Mouse (Mus musculus): ENCODE data around the gene Ranbp3.
"Not testable (repeated sequence)": the region's sequence is repeated elsewhere in the genome, so short reads cannot be mapped to it uniquely, and the experiment has no call there.

Gene Ranbp3

DNA sequence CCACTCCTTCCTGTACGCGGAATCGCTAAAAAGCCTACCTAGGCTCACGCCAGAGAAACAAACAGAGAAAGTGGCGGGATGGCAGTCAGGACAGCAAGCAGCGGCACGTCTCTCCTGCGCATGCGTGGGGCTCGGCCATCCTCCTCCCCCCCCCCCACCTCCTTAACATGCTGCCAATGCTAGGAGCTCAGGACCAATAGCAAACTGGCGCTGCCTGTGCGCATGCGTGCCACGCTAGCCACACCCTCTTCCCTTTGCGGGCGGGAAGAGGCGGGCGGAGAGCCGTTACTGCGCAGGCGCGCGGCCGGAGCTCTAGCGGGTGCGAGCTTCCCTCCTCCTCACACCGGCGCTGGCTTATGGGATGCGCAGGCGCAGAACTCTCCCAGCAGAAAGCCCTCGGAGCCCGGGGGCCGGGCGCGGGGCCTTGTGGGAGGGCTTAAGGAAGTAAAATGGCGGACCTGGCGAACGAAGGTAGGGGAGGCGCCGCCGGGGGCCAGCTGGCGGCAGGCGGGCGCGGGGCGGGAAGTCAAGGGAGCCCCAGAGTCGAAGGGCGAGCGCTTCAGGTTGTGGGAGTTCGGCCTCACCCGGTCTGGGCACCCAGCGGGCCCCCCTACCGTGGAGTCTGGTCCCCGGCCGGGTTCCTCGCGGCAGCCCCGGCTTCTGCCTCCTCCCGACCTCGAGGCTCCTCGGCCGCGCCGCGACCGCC is at the start of gene Ranbp3:
Ranbp3 (plus strand) TSS at position 354 of the 706 bp plus-strand sequence.
- in situ Hi-C loops (cut with MboI), result no loop called here

DNA sequence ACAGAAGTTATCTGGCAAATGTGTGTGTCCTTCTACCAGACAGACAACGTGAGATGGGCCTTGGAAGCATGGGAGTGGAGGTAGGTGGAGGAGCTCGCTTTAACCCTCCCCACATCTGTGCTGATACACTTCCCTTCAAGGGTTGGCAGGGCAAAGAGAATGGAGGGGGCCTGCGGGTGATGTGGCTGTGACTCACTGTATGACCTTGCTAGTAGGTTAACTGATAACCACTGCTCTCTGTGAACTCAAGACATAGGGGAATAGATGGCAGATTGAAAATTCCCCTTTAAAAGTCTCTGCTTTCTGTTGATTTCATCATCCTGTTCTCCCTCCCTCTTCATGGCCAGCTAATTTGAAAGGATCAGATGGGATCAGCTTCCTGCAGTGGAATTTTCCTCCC is 47.6 kb upstream of the Ranbp3 start:
- in situ Hi-C loops (cut with MboI), result no loop called here

GRCm38 (mm10) chr17:56626260-56626659 is 46.8 kb upstream of the Ranbp3 start:
- in situ Hi-C loops (cut with MboI), result no loop called here

DNA sequence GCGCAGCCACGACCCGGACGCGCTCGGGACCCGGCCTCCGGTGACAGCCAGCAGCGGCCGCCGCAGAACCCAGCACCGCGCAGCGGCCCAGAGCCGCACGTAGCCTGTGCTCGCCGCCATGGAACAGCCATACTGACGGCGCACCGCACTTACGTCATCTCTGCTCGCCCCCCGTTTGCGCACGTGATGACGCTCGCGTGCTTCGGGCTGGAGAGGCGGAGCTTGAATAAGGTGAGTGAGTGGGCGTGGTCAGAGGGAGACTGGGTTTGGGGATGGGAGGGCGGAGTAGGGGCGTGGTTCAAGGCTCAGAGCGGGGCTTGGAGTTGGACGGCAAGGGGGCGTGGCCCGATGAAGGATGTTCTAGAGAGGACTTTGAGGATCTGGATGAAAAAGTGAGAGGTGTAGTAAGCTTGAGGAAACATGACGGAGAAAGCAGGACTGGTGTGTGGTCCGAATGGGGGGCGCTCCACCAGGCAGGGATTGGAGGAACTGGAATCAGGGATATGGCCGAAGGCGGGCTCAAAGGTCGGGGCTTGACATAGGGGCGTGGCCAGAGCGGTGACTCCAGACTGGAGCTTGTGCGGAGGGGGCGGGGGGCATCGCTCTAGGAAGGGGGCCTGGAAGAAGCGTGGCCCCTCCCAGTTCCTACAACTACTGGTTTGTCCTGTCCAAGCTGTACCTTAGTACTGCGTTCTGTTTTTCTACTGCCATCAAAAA is 46.2 kb upstream of the Ranbp3 start, which contains the start of gene Lonp1:
Lonp1 (minus strand) TSS at position 134 of the 717 bp plus-strand sequence.
- in situ Hi-C loops (cut with MboI), result no loop called here

GRCm38 (mm10) chr17:56627530-56628277 is 45.4 kb upstream of the Ranbp3 start, which contains the start of gene Catsperd:
Gene Catsperd, plus strand, starts transcription at chr17:56628143.
- in situ Hi-C loops (cut with MboI), result no loop called here

DNA sequence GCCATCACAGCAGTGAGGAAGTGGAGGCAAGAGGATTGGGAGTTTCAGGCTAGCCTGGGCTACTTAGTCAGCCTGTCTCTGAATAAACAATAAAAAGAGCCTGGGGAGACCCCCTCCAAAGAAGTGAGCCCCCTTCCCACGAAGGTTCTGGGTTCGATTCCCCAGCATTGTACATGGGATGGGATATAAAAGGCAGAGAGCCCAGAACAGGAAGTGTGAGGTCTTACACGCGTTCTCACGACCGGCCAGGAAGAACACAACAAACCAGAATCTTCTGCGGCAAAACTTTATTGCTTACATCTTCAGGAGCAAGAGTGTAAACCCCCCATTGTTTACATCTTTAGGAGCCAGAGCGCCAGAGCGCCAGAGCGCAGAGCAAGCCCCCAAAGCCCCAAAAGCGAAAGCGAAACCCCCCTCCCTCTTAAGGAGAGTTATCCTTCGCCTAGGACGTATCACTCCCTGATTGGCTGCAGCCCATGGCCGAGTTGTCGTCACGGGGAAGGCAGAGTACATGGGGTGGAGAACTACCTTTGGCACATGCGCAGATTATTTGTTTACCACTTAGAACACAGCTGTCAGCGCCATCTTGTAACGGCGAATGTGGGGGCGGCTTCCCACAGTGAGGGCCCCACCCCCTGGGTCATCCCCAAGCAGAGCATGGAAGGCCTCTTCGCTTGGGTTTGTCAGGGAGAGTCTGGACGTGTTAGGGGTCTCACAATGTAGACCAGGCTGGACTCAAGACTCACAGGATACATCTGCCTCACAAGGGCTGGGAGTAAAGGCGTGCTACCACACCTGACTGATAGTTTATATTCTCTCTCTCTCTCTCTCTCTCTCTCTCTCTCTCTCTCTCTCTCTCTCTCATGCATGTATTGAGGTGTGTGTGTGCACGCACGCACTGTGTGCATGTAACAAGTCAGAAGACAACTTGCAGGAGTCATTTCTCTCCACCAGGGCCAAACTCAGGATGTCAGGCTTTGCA is 43.0 kb upstream of the Ranbp3 start:
- in situ Hi-C loops (cut with MboI), result not testable (repeated sequence)

GRCm38 (mm10) chr17:56631807-56632206 is 41.3 kb upstream of the Ranbp3 start:
- in situ Hi-C loops (cut with MboI), result no loop called here

DNA sequence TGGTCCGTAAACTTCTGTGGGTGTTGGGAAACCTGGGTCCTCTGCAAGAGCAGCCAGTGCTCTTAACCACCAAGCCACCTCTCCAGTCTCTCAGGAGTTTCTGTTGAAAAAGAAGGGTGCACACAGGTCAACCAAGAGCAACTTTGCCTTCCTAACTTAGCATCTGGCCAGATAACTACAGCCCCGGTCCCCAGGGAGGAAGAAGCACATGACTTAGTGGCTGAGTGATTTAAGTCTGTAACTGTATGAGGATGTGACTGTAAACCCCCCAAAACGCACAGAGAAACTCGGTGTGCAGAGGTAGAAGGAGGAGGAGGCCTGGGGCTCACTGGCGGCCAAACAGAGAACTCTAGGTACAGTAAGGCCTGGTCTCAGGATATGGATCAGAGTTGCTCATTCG is 39.1 kb upstream of the Ranbp3 start:
- in situ Hi-C loops (cut with MboI), result no loop called here

- in situ Hi-C loops (cut with MboI), result no loop called here
Measured at GRCm38 (mm10) chr17:56643237-56643636, 29.9 kb upstream of the Ranbp3 start.

DNA sequence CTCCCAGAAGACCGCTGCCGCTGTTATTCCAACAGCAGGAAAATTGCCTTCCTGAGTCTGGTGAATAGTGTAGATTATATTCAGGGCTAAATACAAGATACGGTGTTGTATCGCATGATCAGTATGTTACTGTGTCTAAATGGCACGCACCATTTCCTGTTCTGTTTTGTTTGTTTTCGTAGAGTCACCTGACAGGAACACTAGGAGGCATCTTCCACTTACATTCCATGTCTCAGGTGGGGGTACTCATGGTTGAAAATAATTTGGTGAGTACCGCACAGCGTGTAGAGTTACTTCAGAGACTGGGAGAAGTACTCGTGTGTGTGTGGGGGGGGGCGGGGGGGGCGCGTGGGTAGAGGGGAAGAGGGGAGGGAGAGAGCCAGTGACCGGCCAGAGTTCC is 25.5 kb upstream of the Ranbp3 start:
- in situ Hi-C loops (cut with MboI), result no loop called here

- in situ Hi-C loops (cut with MboI), result no loop called here
Measured at GRCm38 (mm10) chr17:56651801-56652200, 21.3 kb upstream of the Ranbp3 start.

- in situ Hi-C loops (cut with MboI), result no loop called here
Measured at GRCm38 (mm10) chr17:56654771-56655170, 18.3 kb upstream of the Ranbp3 start.

DNA sequence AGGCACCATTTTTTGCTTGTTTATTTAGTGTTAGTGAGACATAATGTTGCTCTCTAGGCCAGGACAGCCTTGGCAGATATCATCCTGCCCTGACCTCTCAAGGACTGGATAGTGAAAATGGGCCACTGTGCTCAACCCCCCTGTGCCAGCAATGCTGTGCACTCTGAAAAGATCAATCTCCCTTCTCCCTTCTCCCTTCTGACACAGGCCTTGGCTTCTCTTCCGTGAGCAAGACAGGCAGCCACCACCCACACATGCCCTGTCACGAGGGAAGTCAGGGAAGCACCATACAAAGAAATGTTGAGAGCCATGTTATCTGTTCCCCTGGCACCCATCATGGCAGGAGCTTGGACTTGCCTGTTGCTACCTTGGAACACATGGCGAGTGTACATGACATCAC is 17.8 kb upstream of the Ranbp3 start:
- in situ Hi-C loops (cut with MboI), result no loop called here

GRCm38 (mm10) chr17:56656171-56656570 is 16.9 kb upstream of the Ranbp3 start:
- in situ Hi-C loops (cut with MboI), result no loop called here

GRCm38 (mm10) chr17:56663659-56664058 is 9.4 kb upstream of the Ranbp3 start:
- in situ Hi-C loops (cut with MboI), result no loop called here

DNA sequence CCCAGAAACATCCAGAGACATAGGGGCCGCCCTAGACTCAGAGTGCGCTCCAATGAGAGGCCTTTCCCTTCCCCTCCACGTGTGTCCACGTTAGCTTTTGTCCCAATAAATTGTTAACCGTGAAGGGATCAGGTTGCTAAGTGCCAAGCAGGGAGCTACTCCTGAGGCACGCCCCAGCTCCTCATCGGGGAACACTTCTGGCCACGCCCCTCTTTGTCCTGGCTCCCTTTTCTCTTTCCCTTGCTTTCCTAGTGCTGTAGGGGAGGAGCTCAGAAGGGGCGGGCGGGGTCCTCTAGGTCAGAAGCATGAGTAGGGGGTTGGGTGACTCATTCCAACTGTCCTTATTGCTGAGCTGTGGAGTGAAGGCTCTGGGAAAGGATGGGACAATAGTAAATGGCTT is 8.8 kb upstream of the Ranbp3 start:
- in situ Hi-C loops (cut with MboI), result no loop called here

GRCm38 (mm10) chr17:56666384-56666783 is 6.7 kb upstream of the Ranbp3 start:
- in situ Hi-C loops (cut with MboI), result no loop called here

- in situ Hi-C loops (cut with MboI), result no loop called here
Measured at GRCm38 (mm10) chr17:56667591-56667990, 5.5 kb upstream of the Ranbp3 start.

GRCm38 (mm10) chr17:56668384-56669144 is 4.5 kb upstream of the Ranbp3 start:
- in situ Hi-C loops (cut with MboI), result no loop called here

DNA sequence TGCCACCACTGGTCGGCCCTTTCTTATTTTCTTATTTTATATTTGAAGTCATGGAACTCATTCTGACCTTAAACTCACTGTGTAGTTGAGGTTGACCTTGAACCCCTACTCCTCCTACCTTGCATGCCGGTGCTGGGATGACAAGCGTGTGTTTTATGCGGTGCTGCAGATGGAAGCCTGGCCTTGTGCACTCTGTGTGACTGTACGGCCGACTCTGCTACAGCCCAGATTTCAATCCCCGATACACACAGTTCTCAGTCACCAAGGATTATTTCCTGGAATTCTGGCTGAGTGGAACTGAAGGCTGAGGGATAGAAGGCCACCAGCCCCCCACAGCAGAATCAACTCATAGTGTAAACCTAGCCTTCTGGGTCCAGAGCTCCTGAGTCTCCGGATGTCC is 3.3 kb upstream of the Ranbp3 start:
- in situ Hi-C loops (cut with MboI), result no loop called here
